Mouse (Mus musculus): ENCODE results near the gene Prkcsh. TPM values are rescaled to one million over a fixed set of nuclear protein-coding genes. Genes with fewer than 3 reads are reported as not detected.

The Prkcsh gene
- polyA plus RNA-seq, 1 experiment from 2014 or later = 94.6 TPM

DNA sequence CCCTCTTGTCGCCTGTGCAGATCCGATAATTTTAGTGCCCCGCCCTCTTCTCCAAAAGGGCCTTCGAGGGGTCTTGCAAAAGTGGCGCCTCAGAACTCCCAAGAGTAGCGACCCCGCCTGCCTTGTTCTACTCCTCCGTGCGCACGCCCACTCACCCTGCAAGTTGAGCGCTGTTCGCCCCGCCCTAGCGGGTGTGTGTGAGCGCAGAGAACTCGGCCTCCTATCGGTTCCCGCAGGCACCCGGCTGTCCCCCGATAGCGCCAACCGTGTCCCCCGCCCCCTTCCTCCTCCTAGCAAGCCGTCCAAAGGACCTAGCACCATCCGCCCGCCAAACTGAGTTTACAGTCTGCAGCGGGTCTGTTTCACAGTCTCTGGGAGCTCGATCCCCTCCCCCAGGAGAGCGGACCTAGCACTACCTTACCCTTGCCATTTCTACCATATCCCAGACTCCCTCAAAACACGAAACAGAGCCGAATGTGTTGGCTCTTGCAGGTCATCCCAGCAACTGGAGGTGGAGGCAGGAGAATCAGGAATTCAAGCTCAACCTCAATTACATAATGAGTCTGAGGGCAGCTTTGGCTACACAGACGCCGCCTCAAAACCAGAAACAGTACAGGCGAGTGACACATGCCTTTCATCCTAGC lies 40.1 kb upstream of the Prkcsh start:
- H3K9me3 ChIP-seq = no peaks in the 10 kb centered on the region
- peaks cover 51% of the 10 kb centered on the region for H3K27me3 ChIP-seq (replicated peaks)
- peak; percentile 43 for ATAC-seq (replicated peaks)
- H3K9ac ChIP-seq = 0 out of 2 replicates have a peak overlapping the region, but pooled peaks have one; percentile 9
- H3K27ac ChIP-seq = no peak overlapping the region
- WGBS = 3% methylated on average over 34 of the region's 34 CpGs
- peaks cover 22% of the 10 kb centered on the region for H3K4me1 ChIP-seq
- no peaks in the 10 kb centered on the region for H3K36me3 ChIP-seq (replicated peaks)
- peak overlapping the region; percentile 65 for H3K4me2 ChIP-seq
- peak overlapping the region; percentile 32 for H3K4me3 ChIP-seq

DNA sequence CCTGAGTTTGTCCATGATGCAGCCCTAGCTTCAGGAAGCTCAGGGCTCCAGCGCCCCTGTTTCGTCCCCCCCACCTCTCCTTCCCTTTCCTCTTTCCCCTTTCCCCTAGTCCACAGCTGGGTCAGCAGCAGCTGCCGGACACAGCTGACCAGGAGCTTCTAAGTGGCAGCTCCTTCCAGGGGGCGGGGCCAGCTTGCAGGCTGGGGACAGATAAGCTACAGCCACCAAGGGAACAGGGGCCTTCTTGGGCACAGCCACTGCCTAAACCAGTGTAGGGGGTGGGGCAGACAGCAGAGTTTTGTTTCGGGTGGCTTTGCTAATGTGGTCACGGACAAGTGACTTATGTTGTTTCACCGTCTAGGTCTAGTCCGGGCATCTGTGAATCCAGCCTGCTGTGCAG lies 39.2 kb upstream of the Prkcsh start, which contains the start of gene Epor:
Epor (minus strand) TSS at position 90 of the 400 bp plus-strand sequence.
- Histone ChIP-seq H3K4me2 (peak within 1 kb of the TSS; percentile 65), H3K27ac (no peak within 1 kb of the TSS), H3K4me1 (peaks cover 22% of the 10 kb centered on the region), H3K36me3 (replicated peaks) (no peaks in the 10 kb centered on the region), H3K4me3 (peak within 1 kb of the TSS; percentile 32), H3K27me3 (replicated peaks) (peaks cover 51% of the 10 kb centered on the region), H3K9ac (0 out of 2 replicates have a peak within 1 kb of the TSS, but pooled peaks have one; percentile 9), H3K9me3 (no peaks in the 10 kb centered on the region)
- ATAC-seq (replicated peaks) = no peak
- WGBS = 17% methylated on average over 8 of the region's 8 CpGs

DNA sequence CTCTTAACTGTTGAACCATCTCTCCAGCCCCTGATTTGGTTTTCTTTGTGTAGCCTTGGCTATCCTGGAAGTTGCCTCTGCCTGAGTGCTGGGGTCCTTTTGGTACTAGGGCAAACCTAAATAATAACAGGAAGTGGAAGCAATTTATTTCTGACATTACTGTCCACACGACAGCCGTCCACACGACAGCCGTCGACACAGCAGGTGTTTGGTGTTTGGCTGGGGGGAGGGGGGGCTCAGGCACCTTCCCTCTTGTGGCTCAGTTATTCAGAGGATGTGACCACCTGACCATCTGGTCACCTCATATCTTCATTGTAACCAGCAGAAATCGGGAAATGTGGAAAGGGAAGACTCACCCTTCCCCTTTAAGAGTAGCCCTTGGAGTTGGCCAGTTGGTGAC lies 33.7 kb upstream of the Prkcsh start:
- 77% methylated on average over 6 of the region's 6 CpGs for WGBS
- no peak overlapping the region for H3K4me3 ChIP-seq
- H3K4me1 ChIP-seq = no peaks in the 10 kb centered on the region
- no peak for ATAC-seq (replicated peaks)
- no peaks in the 10 kb centered on the region for H3K9me3 ChIP-seq
- H3K9ac ChIP-seq = no peak overlapping the region
- no peak overlapping the region for H3K27ac ChIP-seq
- no peak overlapping the region for H3K4me2 ChIP-seq
- 0 out of 2 replicates have a peak, but pooled peaks cover 2% of the 10 kb centered on the region for H3K27me3 ChIP-seq (replicated peaks)
- no peaks in the 10 kb centered on the region for H3K36me3 ChIP-seq (replicated peaks)

DNA sequence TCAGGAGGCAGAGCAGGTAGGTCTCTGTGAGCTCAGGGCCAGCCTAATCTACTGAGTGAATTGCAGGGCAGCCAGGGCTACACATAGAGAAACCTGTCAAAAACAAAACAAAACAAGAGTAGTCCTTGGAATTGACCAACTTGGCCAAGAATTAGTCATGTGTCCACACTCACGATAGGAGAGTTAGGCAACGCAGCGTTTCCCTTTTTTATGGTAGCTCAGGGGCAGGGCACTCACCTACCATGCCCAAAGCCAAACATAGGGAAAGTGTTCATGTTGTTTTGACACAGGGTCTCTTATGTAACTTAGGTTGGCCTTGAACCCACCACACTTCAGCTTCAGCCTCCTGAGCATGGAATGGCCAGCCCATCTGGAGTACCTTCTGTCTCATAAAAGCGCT lies 33.3 kb upstream of the Prkcsh start:
- Histone ChIP-seq H3K27me3 (replicated peaks) (no peaks in the 10 kb centered on the region), H3K4me2 (no peak overlapping the region), H3K36me3 (replicated peaks) (no peaks in the 10 kb centered on the region), H3K9ac (no peak overlapping the region), H3K27ac (no peak overlapping the region), H3K9me3 (no peaks in the 10 kb centered on the region), H3K4me1 (no peaks in the 10 kb centered on the region), H3K4me3 (no peak overlapping the region)
- no peak for ATAC-seq (replicated peaks)
- WGBS = 89% methylated on average over 4 of the region's 4 CpGs

DNA sequence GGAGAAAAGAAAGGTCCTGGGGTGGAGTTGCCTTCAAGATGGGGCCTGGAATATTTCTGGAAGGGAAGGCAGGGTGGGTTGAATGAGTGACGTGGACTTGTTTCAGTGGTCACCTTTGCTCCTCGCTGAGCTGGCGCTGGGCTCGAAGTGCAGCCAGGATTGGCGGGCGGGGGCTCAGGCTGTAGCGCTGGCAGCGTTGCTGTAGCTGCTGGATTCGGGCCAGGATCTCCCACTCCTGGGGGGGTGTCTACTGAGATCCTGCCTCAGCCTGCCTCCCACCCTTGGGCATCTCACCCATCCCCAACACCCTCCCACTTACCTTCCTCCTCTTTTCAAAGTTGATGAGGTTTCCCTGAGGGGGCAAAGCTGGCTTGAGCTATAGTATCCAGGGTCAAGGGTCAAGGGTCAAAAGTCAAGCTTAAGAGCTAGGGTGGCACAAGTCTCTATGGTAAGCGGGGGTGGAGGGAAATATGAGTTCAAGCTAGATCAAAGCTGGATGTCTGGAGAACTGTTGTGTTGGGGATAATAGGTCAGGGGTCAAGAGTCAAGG lies 25.9 kb upstream of the Prkcsh start:
- Histone ChIP-seq H3K4me1 (no peaks in the 10 kb centered on the region), H3K27ac (no peak overlapping the region), H3K4me3 (no peak overlapping the region), H3K27me3 (replicated peaks) (no peaks in the 10 kb centered on the region), H3K36me3 (replicated peaks) (no peaks in the 10 kb centered on the region), H3K9me3 (no peaks in the 10 kb centered on the region), H3K4me2 (no peak overlapping the region), H3K9ac (no peak overlapping the region)
- WGBS = 85% methylated on average over 10 of the region's 10 CpGs
- ATAC-seq (replicated peaks) = no peak

DNA sequence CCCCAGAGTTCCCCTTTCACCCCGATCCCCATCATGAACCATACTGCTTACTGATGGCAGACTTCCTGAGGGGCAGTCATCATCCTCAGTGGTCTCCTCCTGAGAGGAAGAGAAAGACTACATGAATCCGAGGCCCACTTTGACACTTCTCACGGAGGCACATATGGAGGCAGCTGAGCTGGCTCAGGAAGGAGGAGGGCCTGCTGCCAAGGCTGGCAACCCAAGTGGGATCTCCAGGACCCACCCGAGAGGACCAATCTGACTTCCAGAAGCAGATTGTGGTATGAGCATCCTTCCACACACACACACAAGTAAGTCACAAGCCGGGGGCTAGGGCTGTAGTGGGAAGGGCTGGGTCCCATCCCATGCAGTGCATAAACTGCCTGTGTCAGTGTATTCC lies 25.3 kb upstream of the Prkcsh start:
- Histone ChIP-seq H3K9me3 (no peaks in the 10 kb centered on the region), H3K36me3 (replicated peaks) (no peaks in the 10 kb centered on the region), H3K27ac (no peak overlapping the region), H3K4me1 (no peaks in the 10 kb centered on the region), H3K27me3 (replicated peaks) (no peaks in the 10 kb centered on the region), H3K4me3 (no peak overlapping the region), H3K9ac (no peak overlapping the region), H3K4me2 (no peak overlapping the region)
- 82% methylated on average over 5 of the region's 5 CpGs for WGBS
- ATAC-seq (replicated peaks) = no peak

DNA sequence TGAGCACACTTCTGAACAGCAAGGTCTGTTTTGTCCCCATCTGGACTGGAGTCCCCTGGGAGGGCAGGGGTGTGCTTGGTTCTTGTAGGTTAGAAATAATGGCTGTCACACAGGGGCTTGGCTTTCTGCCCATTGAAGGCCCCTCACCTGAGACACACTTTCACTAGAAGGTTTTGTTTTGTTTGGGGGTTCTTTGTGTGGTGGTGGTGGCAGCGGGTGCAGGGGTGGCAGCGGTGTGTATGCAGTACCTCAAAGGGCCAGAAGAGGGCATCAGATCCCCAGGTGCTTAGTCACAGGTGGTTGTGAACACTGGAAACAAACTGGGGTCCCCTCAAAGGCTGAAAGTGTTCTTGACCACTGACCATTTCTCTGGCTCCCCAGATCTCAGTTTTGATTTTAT lies 24.6 kb upstream of the Prkcsh start:
- no peaks in the 10 kb centered on the region for H3K36me3 ChIP-seq (replicated peaks)
- H3K9me3 ChIP-seq = no peaks in the 10 kb centered on the region
- H3K4me3 ChIP-seq = no peak overlapping the region
- no peak overlapping the region for H3K9ac ChIP-seq
- H3K27me3 ChIP-seq (replicated peaks) = no peaks in the 10 kb centered on the region
- ATAC-seq (replicated peaks) = no peak
- no peak overlapping the region for H3K4me2 ChIP-seq
- no peaks in the 10 kb centered on the region for H3K4me1 ChIP-seq
- WGBS = 22% methylated on average over 2 of the region's 2 CpGs
- no peak overlapping the region for H3K27ac ChIP-seq

DNA sequence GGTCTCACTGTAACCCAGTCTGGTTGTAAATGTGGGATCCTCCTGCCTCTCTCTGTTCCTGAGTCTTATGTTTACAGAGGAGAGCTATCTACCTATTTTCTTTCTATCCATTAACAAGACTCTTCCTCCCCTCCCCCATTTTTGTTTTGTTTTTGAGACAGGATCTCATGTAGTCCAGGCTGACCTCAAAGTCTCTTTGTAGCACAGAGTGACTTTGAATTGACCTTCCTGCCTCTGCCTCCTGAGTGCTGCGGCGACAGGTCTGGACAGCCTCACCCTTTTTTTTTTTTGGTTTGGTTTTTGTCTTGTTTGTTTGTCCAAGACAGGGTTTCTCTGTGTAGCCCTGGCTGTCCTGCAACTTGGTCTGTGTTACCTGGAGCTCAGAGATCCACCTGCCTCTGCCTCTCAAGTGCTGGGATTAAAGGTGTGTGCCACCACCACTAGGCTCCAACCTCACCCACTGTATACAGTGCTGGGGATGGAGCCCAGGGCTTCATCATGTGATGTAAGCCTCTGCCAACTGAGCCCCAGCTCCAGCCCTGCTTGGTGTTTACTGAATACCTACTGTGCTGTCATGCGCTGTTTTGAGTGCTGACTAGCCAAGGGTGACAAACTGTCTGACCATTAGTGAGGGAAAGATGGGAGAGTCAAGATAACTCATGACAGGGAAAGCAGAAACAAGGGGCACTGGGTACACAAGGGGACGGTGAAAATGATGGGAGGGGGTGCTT lies 24.0 kb upstream of the Prkcsh start:
- ATAC-seq (replicated peaks) = no peak
- WGBS = 92% methylated on average over 4 of the region's 4 CpGs
- no peak overlapping the region for H3K27ac ChIP-seq

DNA sequence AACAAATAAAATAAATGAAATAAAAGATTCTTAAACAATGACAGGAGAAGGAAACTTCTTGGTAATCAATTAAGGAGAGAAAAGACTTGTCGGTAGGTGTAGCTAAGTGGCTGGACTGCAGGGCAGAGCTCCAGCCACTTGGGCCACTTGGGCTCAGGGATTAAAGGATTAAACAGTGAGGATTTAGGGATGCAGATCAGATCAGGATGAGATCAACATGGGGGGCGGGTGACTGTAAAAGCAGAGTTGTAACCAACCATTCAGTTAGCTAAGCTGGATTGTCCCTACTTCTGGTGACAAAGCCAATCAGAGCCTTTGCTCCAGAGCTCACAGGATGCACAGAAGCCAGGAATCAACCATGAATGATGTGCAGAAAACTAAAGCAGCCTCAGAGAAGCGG lies 18.7 kb upstream of the Prkcsh start:
- H3K4me1 ChIP-seq = peaks cover 13% of the 10 kb centered on the region
- H3K4me3 ChIP-seq = no peak overlapping the region
- WGBS = 6% methylated on average over 3 of the region's 3 CpGs
- no peaks in the 10 kb centered on the region for H3K36me3 ChIP-seq (replicated peaks)
- no peak overlapping the region for H3K9ac ChIP-seq
- H3K27ac ChIP-seq = no peak overlapping the region
- no peaks in the 10 kb centered on the region for H3K9me3 ChIP-seq
- H3K27me3 ChIP-seq (replicated peaks) = peaks cover 23% of the 10 kb centered on the region
- ATAC-seq (replicated peaks) = no peak
- no peak overlapping the region for H3K4me2 ChIP-seq

More for the DNA sequence above, 24.0 kb upstream of the Prkcsh start:
- Histone ChIP-seq H3K27me3 (replicated peaks) (no peaks in the 10 kb centered on the region), H3K36me3 (replicated peaks) (no peaks in the 10 kb centered on the region), H3K9ac (no peak overlapping the region), H3K4me3 (no peak overlapping the region), H3K9me3 (no peaks in the 10 kb centered on the region), H3K4me1 (no peaks in the 10 kb centered on the region), H3K4me2 (no peak overlapping the region)

DNA sequence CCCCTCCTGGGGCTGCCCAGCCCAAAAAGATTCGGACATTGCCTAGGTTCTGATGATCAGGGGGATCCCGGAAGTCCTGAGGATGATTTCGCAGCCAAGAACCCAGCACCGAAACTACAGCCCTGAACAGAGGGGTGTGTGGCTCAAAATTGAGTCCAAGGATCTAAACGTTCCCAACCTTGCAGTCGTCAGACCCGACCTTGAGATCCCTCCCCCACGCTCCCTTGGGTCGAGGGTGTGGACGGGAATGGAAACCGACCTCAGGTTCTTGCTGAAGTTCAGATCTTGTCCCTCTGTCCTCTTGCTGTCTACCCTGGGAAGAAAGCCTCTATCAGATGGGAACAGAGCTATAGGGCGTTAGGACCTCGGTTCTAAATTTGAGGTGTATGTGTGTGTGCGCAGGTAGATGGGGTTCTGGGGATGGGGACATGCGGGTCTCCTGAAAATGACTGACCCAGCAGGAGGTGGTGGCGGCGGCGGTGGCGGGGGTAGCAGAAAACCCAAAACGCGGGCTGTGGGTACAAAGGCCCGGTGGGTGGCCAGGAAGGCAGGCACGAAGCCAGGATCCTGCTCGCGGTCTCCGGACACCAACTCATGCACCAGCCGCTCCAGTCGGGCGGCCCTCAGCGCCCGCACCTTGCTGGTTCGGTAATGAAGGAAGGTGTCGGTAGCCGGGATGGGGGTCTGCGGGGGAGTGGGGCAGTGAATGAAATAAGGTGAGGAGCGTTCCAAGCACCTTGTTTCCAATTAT lies 14.8 kb upstream of the Prkcsh start:
- Histone ChIP-seq H3K27me3 (replicated peaks) (peaks cover 56% of the 10 kb centered on the region), H3K9ac (peak overlapping the region; percentile 10; the same call in 1 of the 2 replicates), H3K4me3 (0 out of 2 replicates have a peak overlapping the region, but pooled peaks have one; percentile 27), H3K9me3 (no peaks in the 10 kb centered on the region), H3K36me3 (replicated peaks) (no peaks in the 10 kb centered on the region), H3K4me1 (peaks cover 24% of the 10 kb centered on the region), H3K27ac (no peak overlapping the region), H3K4me2 (peak overlapping the region; percentile 56)
- ATAC-seq (replicated peaks) = no peak
- WGBS = 8% methylated on average over 36 of the region's 36 CpGs

DNA sequence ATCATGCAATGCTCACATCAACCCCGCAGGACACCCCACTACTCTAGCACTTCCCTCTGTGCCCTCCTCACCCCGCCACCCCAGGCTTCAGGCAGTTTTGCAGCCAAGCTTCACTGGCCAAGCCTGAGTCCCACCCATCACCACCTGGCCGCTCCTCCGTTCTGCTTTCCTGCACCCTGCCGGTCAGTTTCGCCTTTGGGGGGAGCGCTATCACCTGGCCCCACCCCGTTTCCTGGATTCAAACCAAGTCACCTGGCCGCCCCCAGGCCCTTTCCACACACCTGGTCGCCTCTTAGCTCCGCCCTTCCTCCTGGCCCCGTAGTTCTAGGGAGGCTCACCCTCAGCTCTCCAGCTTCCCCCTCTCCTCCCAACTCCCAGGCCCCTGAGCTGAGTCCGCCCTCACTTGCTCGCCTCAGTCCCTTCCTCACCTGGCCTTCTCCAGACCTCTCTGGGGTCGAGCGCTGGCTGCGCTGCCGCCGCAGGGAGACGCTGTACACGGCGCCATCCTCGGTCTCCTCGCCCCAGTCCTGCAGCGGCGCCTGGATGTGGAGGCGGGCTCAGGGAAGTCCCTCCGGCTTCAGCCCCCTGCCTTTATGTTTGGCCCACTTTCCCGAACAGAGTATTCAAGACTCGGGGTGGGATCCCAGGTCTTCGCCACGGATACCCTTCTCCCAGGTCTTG lies 14.0 kb upstream of the Prkcsh start:
- no peak overlapping the region for H3K27ac ChIP-seq
- WGBS = under 1% methylated on average over 32 of the region's 32 CpGs
- peak overlapping the region; percentile 10; the same call in 1 of the 2 replicates for H3K9ac ChIP-seq
- H3K9me3 ChIP-seq = no peaks in the 10 kb centered on the region
- 0 out of 2 replicates have a peak, but pooled peaks have one; percentile 40 for ATAC-seq (replicated peaks)
- peak overlapping the region; percentile 56 for H3K4me2 ChIP-seq
- peaks cover 24% of the 10 kb centered on the region for H3K4me1 ChIP-seq
- peak overlapping the region; percentile 27 for H3K4me3 ChIP-seq
- H3K27me3 ChIP-seq (replicated peaks) = peaks cover 56% of the 10 kb centered on the region
- H3K36me3 ChIP-seq (replicated peaks) = no peaks in the 10 kb centered on the region

Measured in midbrain, embryonic 15.5 days (tissue).